Mouse (Mus musculus): ENCODE results near the gene Tmem52.

- no peak for TF ChIP-seq CTCF (IDR thresholded peaks at IDR 0.05; ENCODE audit: low read depth)
- no peak for TF ChIP-seq EP300 (optimal IDR thresholded peaks at IDR 0.05)
Measured at GRCm38 (mm10) chr4:155472716-155473290, 3.9 kb downstream of the Tmem52 start.

Data from stomach, postnatal 0 days (tissue).